Mouse (Mus musculus) kidney, adult 18-20 months (tissue): ENCODE data around the gene Ccdc14.
"Not testable (repeated sequence)": the region's sequence is repeated elsewhere in the genome, so short reads cannot be mapped to it uniquely, and the experiment has no call there.

ENCODE experiments used
- DNase-seq: peaks from one replicate; pipeline ENCODE4 v3.0.0; 2021

Gene Ccdc14

GRCm38 (mm10) chr16:34725156-34725555 is 34.7 kb downstream of the Ccdc14 start:
- no peak for DNase-seq

- not testable (repeated sequence) for DNase-seq
These were observed 38.2 kb downstream of the Ccdc14 start for GRCm38 (mm10) chr16:34728610-34729009.

- DNase-seq: no peak
These were observed 39.0 kb downstream of the Ccdc14 start for GRCm38 (mm10) chr16:34729371-34729770.

GRCm38 (mm10) chr16:34738656-34739233 is 48.3 kb downstream of the Ccdc14 start:
- DNase-seq: no peak

- DNase-seq: peak; percentile 51
These were observed 52.5 kb downstream of the Ccdc14 start for GRCm38 (mm10) chr16:34742930-34743329.

- peak; percentile 93 for DNase-seq
These were observed 54.7 kb downstream of the Ccdc14 start, which contains the start of gene Mylk for GRCm38 (mm10) chr16:34745065-34745585. Gene Mylk, plus strand, starts transcription at chr16:34745210.

- DNase-seq: no peak
These were observed 57.8 kb downstream of the Ccdc14 start for GRCm38 (mm10) chr16:34748081-34748720.

- DNase-seq: no peak
These were observed 59.1 kb downstream of the Ccdc14 start for GRCm38 (mm10) chr16:34749536-34749935.

GRCm38 (mm10) chr16:34752026-34752425 is 61.6 kb downstream of the Ccdc14 start:
- no peak for DNase-seq

GRCm38 (mm10) chr16:34752977-34753376 is 62.6 kb downstream of the Ccdc14 start:
- DNase-seq: no peak

- no peak for DNase-seq
These were observed 66.6 kb downstream of the Ccdc14 start for GRCm38 (mm10) chr16:34756991-34757390.

- DNase-seq: no peak
These were observed 67.8 kb downstream of the Ccdc14 start for GRCm38 (mm10) chr16:34758205-34758604.

- no peak for DNase-seq
These were observed 73.7 kb downstream of the Ccdc14 start for GRCm38 (mm10) chr16:34763959-34764591.

- DNase-seq: no peak
These were observed 75.2 kb downstream of the Ccdc14 start for GRCm38 (mm10) chr16:34765666-34766065.

- no peak for DNase-seq
These were observed 75.8 kb downstream of the Ccdc14 start for GRCm38 (mm10) chr16:34766193-34766592.

GRCm38 (mm10) chr16:34767443-34767842 is 77.0 kb downstream of the Ccdc14 start:
- DNase-seq: no peak

- no peak for DNase-seq
These were observed 78.0 kb downstream of the Ccdc14 start for GRCm38 (mm10) chr16:34768436-34768835.

- DNase-seq: no peak
These were observed 79.7 kb downstream of the Ccdc14 start for GRCm38 (mm10) chr16:34770127-34770526.

- DNase-seq: no peak
These were observed 82.1 kb downstream of the Ccdc14 start for GRCm38 (mm10) chr16:34772445-34773032.
